Mouse (Mus musculus): ENCODE measurements around the gene Mgp. TPM values are rescaled to one million over a fixed set of nuclear protein-coding genes. Genes with fewer than 3 reads are reported as not detected.
A peak's percentile ranks its signal among the peaks of the same experiment; 100 is the strongest.

The Mgp gene
- total RNA-seq, 2 experiments from 2014 or later: not detected

DNA sequence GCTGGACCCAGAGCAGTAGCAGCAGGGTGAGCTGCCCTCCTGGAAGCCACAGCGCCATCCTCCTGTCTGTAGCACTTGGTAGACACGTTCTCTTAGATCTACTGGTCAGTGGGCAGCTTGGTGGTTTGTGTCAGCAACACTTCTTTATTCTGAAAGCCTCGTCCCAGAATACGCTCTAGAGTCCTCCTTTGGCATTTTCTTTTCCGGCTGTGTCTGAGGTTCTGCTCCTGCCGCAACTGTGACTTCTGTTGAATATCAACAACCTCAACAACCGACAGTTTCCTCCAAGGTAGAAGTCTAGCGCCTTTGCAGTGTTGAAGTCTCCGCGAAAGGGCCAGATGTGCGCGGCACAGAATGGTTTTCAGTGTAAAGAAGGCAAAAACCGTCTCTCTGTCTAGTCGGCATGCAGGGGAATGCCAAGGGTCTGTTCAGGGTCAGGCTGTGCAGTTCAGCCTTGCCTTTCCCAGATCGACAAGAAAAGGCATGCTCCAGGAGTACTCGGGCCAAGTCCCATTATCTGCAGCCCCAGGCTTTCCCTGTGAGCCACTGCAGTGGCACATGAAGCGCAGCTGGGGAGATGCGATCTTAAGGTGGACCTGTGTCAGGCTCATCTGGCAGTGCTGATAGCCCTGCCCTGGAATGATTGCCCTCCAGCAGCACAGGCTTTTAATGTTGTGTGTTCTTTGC is 18.3 kb downstream of the Mgp start, which contains the start of gene Art4:
TSS of gene Art4 (minus strand) at position 548 of the 687 bp plus-strand sequence.
- peak; percentile 87 for ATAC-seq (replicated peaks; ENCODE audit: low FRiP score, poor library complexity, severe bottlenecking)

DNA sequence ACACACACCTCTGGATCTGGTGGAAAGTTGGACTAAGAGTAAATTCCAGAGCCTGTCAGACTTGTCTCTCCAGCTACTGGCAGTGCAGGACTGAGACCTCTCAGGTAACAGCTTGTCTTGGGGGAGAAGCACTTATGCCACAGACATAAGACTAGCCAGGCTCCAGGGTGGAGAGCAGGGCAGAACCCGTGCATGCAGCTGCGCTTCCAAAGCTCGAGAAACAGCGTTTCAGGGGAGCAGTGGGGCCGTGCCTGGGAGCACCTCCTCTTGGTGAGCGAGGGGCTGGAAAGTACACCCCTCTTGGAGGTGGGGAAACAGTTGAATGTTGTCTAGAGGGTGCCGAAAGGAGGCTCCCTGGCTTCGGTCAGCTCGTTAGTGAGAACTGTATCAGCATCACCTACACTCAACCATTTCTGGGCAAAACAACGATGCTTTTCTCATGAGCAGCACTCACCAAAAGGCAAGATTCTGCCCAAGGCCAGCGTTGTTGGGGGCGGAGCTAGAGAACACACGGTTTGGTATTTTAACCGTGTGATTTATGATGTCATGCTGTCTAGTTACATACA is 19.5 kb downstream of the Mgp start:
- ATAC-seq (replicated peaks; ENCODE audit: low FRiP score, poor library complexity, severe bottlenecking): peak; percentile 60

DNA sequence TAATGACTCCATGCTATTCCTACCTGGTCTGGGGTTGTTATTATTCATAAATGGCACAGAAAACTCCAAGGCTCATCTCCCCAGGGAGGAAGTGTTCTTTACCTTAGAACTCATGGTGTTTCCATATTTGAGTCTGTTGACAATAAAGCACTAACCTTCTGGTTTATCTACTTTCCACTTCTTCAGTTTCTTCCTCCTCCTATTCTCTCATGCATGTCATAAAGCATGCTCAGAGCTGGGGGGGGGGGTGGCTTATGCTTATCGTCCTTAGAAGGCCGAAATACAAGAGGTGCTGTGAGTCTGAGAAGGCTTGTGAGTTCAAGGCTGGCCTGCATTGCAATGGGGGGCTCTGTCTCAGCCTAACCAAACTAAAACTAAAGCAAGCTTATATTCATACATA is 20.4 kb downstream of the Mgp start:
- ATAC-seq (replicated peaks; ENCODE audit: low FRiP score, poor library complexity, severe bottlenecking): no peak

DNA sequence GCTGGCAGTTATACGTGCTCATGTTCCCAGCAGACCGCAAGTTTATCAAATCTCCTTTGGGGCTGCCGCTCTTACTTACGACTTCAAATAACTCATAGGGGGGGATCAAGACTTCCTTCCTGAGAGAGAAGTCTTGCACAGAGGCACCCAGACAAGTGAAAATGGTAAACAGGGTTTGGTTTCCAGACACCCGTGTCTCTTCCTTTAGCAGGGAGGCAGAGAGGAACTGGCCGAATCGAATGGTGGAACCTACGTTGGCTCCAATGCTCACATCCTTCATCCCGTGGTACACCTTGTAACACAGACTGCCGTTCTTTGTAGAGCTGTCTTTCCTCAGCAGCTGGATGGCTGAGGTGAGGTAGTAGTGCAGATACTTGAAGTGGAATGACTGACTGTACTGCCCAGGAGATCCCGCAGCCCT is 21.3 kb downstream of the Mgp start:
- no peak for ATAC-seq (replicated peaks; ENCODE audit: low FRiP score, poor library complexity, severe bottlenecking)

- ATAC-seq (replicated peaks; ENCODE audit: low FRiP score, poor library complexity, severe bottlenecking): no peak
These were observed 22.9 kb downstream of the Mgp start for GRCm38 (mm10) chr6:136852762-136853161.

DNA sequence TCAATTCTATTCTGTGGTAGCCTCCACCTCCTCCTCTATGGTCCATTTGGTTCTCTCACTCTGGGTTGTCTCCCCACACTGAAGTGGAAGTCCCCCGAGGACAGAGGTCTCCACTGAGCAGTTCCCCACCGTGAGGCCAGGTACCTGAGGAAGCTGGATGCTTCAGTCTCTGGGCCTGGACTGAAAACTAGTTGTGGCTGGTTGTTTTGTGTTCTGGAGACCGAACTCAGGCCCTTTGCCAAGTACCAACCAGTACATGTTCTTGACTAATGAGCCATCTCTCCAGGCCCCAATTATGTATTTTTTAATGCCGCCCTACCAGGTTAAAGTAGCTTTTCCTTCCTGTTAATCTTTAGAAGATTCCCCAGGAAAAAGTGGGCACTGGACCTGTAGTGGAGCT is 23.3 kb downstream of the Mgp start:
- no peak for ATAC-seq (replicated peaks; ENCODE audit: low FRiP score, poor library complexity, severe bottlenecking)

- no peak for ATAC-seq (replicated peaks; ENCODE audit: low FRiP score, poor library complexity, severe bottlenecking)
These were observed 25.4 kb downstream of the Mgp start for GRCm38 (mm10) chr6:136850267-136850666.

DNA sequence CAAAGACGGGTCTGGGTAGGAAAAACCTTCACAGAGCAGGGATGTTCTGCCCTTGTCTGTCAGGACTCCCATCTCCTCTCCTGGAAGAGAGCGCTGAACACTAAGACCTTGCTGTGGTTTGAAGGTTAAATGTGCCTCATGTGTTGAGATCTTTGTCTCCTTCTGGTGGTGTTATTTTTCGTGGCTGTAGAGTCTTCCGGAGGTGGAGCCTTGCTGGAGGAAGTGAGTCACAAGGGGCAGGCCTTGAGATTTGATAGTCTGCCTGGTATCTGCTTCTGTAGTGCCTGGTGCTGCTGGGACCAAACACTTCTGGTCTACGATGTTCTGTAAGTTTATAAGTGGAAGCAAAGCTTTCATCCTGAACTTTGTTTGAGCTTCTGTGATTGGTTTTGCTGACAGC is 26.7 kb downstream of the Mgp start:
- no peak for ATAC-seq (replicated peaks; ENCODE audit: low FRiP score, poor library complexity, severe bottlenecking)

DNA sequence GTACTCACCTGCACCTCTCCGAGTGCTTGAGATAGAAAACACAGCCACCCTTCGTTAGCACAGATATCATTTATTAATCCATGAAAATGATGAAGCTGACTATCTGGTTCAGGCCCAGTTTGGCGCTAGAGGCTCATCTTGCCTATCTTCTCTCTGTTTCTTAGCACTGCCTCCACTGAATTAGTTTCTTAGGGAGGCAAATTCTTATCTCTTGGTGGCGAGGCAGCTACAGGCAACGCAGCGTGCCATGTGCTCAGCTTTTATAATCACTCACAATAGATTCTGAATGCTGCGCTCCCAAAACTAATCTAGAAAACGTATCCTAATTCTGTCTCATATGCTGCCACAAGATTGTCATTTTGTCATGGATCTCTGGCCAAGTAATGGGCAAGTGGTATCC is 27.2 kb downstream of the Mgp start:
- peak; percentile 78 for ATAC-seq (replicated peaks; ENCODE audit: low FRiP score, poor library complexity, severe bottlenecking)

DNA sequence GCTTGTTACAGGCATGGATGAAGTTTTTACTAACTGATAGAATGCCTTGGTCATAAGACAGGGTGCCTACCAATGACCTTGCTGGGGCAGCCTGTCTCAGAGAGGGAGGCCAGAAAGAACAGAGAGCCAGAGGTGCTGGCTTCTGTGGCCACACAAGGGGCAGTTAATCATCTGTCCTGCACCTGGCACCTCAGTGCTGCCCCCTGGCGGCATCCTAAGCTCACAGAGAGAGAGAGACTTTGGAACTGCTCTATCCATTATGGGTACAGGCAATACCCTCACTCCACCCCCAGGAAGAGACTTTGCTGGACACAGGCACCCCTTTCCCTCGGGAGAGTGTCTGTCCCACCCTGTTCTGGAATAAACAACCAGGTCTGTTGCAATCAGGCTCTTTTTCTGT is 27.8 kb downstream of the Mgp start:
- peak; percentile 80 for ATAC-seq (replicated peaks; ENCODE audit: low FRiP score, poor library complexity, severe bottlenecking)

- ATAC-seq (replicated peaks; ENCODE audit: low FRiP score, poor library complexity, severe bottlenecking): no peak
These were observed 28.4 kb downstream of the Mgp start for GRCm38 (mm10) chr6:136847267-136847666.

DNA sequence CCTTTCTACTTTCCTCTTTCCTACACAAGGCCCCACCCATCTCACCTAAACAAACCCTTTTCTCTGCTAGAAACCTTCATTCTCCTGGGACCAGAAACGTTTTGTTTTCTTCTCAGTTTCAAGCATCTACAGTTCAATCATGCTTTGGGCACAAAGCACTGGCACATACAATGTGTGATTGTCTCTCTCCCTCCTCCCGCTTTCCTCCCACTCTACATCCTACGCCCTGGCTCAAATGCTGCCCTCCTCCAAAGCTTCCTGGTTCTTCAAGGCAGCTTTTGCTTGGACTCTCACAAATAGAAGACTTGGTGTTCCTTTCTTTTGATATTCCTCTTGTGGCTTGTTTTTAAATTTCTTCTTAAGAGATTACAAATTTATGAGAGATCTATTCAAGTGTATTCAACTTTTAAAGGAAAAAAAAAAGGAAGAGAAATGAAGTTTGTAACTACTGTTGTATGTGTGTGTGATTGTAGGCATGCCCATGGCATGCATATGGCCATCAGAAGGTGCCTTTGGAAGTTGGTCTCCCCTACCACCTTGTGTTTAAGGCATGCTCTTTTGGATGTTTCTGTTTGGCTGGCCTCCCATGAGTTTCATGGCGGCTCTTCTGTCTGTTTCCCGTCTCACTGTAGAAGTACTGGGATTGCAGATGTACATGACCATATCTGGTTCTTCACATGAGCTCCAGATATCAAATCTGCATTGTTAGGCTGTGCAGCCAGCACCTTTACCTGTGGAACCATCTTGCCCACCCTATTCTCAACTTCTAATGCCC is 29.7 kb downstream of the Mgp start:
- no peak for ATAC-seq (replicated peaks; ENCODE audit: low FRiP score, poor library complexity, severe bottlenecking)

- ATAC-seq (replicated peaks; ENCODE audit: low FRiP score, poor library complexity, severe bottlenecking): no peak
These were observed 30.7 kb downstream of the Mgp start for GRCm38 (mm10) chr6:136844903-136845302.

- ATAC-seq (replicated peaks; ENCODE audit: low FRiP score, poor library complexity, severe bottlenecking): no peak
These were observed 38.3 kb downstream of the Mgp start for GRCm38 (mm10) chr6:136837323-136837722.

GRCm38 (mm10) chr6:136835352-136835751 is 40.3 kb downstream of the Mgp start, which contains the start of gene Smco3:
TSS of gene Smco3 (minus strand) at chr6:136835452.
- no peak for ATAC-seq (replicated peaks; ENCODE audit: low FRiP score, poor library complexity, severe bottlenecking)

GRCm38 (mm10) chr6:136831712-136832111 is 43.9 kb downstream of the Mgp start:
- no peak for ATAC-seq (replicated peaks; ENCODE audit: low FRiP score, poor library complexity, severe bottlenecking)

- no peak for ATAC-seq (replicated peaks; ENCODE audit: low FRiP score, poor library complexity, severe bottlenecking)
These were observed 46.9 kb downstream of the Mgp start for GRCm38 (mm10) chr6:136828681-136829080.

DNA sequence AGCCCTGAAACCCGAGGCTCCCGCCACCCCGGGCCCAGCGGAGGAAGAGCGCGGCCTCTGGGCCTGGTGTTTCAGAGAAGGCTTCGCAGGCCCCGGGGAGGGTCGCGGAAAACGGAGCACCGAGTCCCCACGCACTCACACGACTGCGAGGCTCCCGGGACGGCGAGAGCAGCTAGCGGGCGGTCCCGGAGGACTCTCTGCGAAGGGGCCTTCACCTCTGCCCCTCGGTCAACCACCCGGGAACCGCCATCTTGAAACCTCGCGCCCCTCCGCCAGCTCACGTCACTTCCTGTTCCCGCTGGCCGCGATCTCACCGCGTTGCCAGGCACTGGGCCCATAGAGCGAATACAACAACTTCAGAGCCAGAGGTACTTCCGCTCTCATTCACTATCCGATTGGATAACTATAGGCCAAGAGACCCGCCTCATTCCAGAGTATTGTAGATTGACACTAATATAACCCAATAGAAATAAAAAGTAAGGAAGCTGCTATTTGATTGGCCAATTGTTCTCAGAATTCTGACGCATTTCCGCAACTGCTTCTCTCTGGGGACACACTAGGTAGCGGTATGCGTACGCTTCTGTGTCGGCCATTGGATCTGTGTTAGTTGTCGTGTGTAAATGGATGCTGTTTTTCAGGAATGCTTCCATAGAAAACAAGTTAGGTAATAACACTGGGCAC is 47.6 kb downstream of the Mgp start, which contains the start of gene Wbp11:
TSS of gene Wbp11 (minus strand) at position 353 of the 681 bp plus-strand sequence.
- ATAC-seq (replicated peaks; ENCODE audit: low FRiP score, poor library complexity, severe bottlenecking): peak; percentile 99

GRCm38 (mm10) chr6:136827516-136827880 is 48.1 kb downstream of the Mgp start, which contains the start of gene BC049715:
TSS of gene BC049715 (plus strand) at chr6:136827626.
- peak; percentile 40 for ATAC-seq (replicated peaks; ENCODE audit: low FRiP score, poor library complexity, severe bottlenecking)

DNA sequence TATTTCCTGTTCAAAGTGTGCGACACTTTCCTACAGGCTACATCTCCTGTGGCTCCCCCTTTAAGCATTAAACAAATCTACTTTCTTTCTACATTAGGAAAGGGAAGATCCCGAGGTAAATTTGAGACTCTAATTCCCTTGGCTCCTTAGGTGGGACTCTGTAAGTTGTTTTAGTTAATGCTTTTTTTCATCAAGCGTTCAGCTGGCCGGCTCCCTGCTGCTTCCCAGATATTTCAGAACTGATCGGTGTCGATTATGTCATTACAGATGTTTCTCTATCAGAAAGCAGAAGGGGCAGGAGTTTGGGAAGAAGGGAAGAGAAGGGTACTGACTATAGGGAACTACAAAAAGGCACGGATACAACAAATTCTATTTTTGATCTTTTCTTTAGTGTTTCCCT is 48.5 kb downstream of the Mgp start:
- no peak for ATAC-seq (replicated peaks; ENCODE audit: low FRiP score, poor library complexity, severe bottlenecking)

All from erythroid progenitor cell, adult 5-6 weeks (primary cell).